Mouse (Mus musculus) lung, adult 10 weeks (tissue): ENCODE results near the gene Ankdd1a. TPM values are rescaled to one million over a fixed set of nuclear protein-coding genes. Genes with fewer than 3 reads are reported as not detected.

ENCODE experiments used
- polyA plus RNA-seq: library from polyadenylated mRNA; stranded (reverse); fragments of 350-450 nt; fragmentation: Illumina TruSeq; extraction: RNeasy Lipid Tissue Mini Kit (QIAGEN cat#74804); gene quantifications from one replicate; pipeline ENCODE4 v1.2.3, GENCODE M21; 2014; ENCODE audit warnings: low read depth, low replicate concordance; ENCODE audit not compliant: insufficient read depth

Ankdd1a gene
- not detected for polyA plus RNA-seq

GRCm38 (mm10) chr9:65519807-65520504, at the start of gene Ankdd1a:
Gene Ankdd1a (minus strand): TSS chr9:65520193.

GRCm38 (mm10) chr9:65460732-65461442, 59.1 kb downstream of the Ankdd1a start, which contains the start of gene Spg21:
Gene Spg21 (plus strand): TSS chr9:65460947.

Other genes starting within 250 kb of the Ankdd1a start
- 20.5 TPM for gene Clpx, start 225.9 kb downstream of the Ankdd1a start, polyA plus RNA-seq
- 9.4 TPM for gene Pdcd7, start 174.1 kb downstream of the Ankdd1a start, polyA plus RNA-seq
- not detected for gene Ubap1l, start 159.2 kb downstream of the Ankdd1a start, polyA plus RNA-seq
- gene Kbtbd13, start 128.5 kb downstream of the Ankdd1a start, polyA plus RNA-seq: 0.69 TPM
- 39.8 TPM for gene Rasl12, start 121.7 kb downstream of the Ankdd1a start, polyA plus RNA-seq
- gene Slc51b, start 97.2 kb downstream of the Ankdd1a start, polyA plus RNA-seq: not detected
- gene Mtfmt, start 84.4 kb downstream of the Ankdd1a start, polyA plus RNA-seq: 5.8 TPM
- 40.1 TPM for gene Spg21, start 59.2 kb downstream of the Ankdd1a start, polyA plus RNA-seq
- gene Plekho2, start 59.8 kb upstream of the Ankdd1a start, polyA plus RNA-seq: 15.6 TPM
- gene Pif1, start 67.0 kb upstream of the Ankdd1a start, polyA plus RNA-seq: 0.07 TPM
- gene Rbpms2, start 109.5 kb upstream of the Ankdd1a start, polyA plus RNA-seq: 5.5 TPM
- 239 TPM for gene Oaz2, start 147.8 kb upstream of the Ankdd1a start, polyA plus RNA-seq